Mouse (Mus musculus): ENCODE measurements at regions not wholly inside any gene's neighbourhood (a gene's known extent, or its start where the extent isn't known, plus 50 kb on each side); places are given as distances from the start of the nearest gene placed in this dataset.
A peak's percentile ranks its signal among the peaks of the same experiment; 100 is the strongest.

- no peak for DNase-seq (ENCODE audit: low spot score in 2 of 2)
These were observed 60.0 kb upstream of the Myom1 start for GRCm38 (mm10) chr17:70942478-70942877.

DNA sequence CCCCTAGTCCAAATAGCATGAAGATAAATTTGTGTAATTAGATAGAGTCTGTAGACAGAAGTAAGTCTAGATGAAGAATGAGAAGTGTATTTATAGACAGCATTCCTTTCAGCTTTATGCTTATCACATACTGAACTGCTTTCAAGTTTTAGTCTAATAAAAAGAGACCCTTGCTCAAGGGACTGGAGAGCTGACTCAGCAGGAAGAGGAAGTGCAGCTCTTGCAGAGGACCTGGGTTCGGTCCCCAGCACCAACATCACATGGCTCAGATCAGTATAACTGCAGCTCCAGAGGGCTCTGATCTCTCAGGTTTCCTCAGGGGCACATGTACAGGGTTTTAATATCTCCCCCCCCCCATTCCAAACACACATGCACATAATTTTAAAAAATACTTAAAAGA lies 68.2 kb upstream of the Myom1 start:
- no peak for DNase-seq (ENCODE audit: low spot score in 2 of 2)

DNA sequence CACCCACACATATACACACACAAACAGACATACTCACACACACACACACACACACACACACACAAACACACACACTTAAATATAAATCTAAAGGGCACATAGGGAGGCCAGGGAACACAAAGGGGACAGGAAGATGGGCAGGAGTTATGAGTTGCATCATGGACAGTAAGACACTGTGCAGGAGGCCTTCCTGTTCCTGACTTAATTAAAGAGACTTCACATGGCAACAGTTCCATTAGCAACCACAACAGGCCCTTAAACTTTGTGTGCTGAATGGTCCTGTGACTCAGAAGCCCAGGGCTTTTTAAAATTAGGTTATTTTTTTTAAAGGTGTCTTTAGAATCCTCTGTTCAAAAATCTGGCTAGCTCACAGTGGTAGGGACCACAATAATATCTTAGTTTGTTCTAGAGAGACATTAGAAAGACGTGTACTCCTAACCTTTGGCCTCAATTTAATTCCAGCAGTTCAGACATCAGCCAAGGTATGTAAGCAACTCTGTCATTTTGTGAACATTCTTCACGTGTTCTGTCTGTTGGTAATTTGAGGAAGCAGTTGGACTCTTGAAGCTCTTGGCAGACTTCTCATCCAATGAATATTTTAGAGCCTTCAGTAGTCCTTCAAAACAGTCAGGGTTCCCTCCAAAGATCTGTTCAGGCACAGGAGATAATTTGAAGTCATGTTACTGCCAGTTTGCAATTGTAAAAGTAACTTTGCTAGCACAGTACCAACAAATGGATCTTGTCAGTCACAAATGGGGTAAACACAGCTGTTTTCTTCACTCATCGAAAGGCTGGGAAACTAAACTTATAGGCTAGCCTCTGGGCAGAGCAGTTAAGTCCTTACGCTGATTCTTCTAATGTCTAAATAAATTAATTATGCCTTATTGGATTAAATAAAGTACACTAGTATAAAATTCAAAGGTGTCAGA lies 69.0 kb upstream of the Myom1 start:
- no peak for DNase-seq (ENCODE audit: low spot score in 2 of 2)

DNA sequence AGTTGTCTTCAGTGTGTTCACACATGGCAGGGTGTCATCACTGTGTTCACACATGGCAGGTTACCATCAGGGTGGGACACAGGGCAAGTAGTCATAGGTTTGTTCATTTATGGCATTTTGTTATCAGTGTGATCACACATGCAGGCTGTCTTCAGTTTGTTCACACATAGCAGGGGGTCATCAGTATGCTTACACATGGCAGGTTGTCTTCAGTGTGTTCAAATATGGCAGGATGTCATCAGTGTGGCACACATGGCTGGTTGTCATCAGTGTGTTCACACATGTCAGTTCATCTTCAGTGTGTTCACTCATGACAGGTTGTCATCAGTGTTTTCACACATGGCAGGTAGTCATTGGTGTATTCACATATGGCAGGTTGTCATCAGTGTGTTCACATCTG lies 69.9 kb upstream of the Myom1 start:
- DNase-seq (ENCODE audit: low spot score in 2 of 2): no peak

GRCm38 (mm10) chr17:70930600-70930999 lies 71.8 kb upstream of the Myom1 start:
- no peak for DNase-seq (ENCODE audit: low spot score in 2 of 2)

GRCm38 (mm10) chr17:70929582-70929981 lies 72.9 kb upstream of the Myom1 start:
- no peak for DNase-seq (ENCODE audit: low spot score in 2 of 2)

DNA sequence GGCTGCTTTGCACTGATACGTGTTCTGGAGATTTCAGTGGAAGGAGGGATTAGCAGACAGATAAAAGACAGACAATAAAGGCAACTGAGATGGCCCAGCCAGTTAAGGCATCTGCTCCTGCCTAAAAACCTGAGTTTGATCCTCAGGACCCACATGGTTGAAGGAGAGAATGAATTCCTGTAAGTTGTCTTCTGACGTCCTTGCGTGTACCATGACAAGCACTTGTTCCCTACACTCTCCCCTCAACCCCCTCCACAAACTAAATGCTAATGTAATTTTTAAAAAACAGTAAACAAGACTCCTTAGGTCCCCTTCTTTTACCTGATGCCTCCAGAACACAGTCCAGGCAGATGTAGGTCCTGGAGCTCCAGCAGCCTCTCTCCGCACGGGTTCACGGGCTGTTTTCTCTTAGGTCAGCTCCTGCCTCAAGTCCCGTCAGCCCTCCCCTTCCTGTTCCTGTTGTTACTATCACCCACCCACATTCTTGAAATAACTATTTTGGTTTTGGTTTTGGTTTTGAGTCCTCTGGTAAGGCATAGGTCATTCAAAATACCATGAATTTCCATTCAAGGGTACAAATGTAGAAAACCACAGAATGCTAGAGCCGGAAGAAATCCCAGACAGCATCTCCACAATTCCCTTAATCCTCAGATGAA lies 71.3 kb upstream of the Tgif1 start:
- peak in 1 of 2 experiments; percentile 50 for DNase-seq (ENCODE audit: low spot score in 2 of 2)

DNA sequence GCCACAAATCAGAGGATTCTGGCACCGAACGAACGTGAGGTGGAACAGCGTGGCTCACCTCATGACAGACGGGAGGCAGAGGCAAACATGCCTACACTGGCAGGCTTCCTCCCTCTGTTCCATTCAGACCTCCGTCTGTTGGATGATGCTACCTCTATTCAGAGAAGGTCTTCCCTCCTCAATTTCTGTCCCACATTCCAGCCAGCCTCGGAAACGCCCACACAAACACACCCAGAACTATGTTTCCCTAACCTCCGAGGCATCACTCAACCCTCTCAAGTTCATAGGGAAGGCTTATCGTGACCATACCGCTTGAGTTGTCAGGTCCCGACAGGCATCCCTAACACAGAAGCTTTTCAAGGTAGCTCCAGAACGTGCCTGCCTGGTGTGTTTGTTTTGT lies 68.3 kb upstream of the Tgif1 start:
- no peak for DNase-seq (ENCODE audit: low spot score in 2 of 2)

DNA sequence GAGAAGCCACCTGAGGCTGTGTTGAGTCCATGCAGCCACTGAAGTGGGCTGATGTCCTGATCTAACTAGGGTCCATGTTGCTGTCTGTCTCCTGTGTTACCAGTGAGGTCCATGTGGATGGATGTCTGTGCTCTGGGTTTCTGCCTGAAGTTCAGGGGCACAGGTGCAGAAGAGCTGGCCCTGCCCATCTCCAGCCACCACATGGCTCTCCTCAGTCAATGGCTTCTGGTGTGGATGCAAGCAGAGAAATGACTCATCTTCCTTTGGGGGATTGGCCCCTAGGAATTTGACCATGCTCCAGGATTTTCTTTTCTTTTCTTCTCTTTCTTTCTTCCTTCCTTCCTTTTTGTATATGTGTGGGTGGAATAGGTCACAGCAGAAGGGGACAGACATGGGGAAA lies 66.8 kb upstream of the Tgif1 start:
- no peak for DNase-seq (ENCODE audit: low spot score in 2 of 2)

DNA sequence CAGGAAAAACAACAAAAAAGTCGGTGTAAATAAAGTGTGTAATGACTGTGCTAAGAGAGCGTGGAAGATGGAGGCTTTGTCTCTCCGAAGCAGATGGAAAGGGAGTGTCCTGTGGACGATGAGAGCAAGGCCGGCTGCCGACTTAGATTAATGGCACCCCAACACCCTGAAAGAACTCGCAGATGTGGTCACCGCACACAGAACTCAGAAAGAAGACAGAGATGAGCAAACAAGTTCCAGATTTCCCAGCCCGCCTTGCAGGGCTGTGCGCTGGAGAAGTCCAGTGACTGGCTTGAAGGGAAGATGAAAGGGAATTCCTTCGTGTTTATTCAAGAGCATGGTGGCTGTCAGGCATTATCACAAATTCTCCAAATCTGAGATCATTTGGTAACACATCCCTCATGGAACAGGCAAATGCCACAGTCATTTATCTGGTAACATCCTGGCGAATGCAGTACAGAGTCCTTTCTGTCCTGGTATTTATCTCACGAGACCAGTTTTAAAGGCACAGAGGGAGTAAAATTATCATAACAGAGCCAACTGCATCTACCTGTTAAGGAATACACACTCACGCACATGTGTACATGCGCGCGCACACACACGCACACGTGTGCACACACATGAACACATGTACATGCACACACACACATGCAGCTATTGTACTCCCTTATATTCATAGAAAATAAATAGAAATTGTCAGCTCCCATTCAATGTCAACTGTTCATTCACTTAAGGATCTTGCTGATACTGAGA lies 64.0 kb upstream of the Tgif1 start:
- no peak for DNase-seq (ENCODE audit: low spot score in 2 of 2)

DNA sequence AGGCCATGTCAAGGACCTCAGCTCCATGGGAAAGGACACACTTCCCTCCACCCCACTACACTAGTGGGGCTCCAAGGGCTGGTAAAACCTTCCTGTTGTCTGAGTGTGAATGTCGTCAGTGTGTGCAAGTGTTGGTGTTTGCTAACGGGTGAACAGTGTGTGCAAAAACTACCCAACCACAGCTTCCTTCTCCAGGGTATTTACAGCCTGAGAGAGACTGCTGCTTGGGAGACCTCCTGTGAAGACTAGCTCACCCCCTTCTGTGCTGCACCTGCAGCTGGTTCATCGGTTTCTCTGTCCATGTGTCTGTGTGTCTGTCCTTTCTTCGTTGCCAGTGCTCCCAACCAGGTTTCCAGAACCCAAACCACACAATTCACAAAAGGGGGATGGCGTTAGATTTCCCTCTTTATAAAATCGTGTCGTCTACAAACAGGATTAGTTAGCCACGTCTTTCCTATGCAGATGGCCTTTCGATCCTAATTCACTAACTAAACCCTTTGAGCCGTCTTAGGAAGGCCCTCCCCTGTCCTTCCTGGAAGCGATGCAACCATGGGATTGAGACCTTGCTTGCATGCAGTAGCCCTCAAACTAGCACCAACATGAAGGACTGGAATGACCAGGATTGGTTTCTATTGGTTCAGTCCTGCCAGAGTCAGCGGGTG lies 62.9 kb upstream of the Tgif1 start:
- DNase-seq (ENCODE audit: low spot score in 2 of 2): no peak

- no peak for DNase-seq (ENCODE audit: low spot score in 2 of 2)
These were observed 62.1 kb upstream of the Tgif1 start for GRCm38 (mm10) chr17:70915445-70915844.

- peak in 1 of 2 experiments; percentile 27 for DNase-seq (ENCODE audit: low spot score in 2 of 2)
These were observed 56.9 kb upstream of the Tgif1 start for GRCm38 (mm10) chr17:70910238-70910637.

- no peak for DNase-seq (ENCODE audit: low spot score in 2 of 2)
These were observed 56.2 kb upstream of the Tgif1 start for GRCm38 (mm10) chr17:70909573-70909972.

DNA sequence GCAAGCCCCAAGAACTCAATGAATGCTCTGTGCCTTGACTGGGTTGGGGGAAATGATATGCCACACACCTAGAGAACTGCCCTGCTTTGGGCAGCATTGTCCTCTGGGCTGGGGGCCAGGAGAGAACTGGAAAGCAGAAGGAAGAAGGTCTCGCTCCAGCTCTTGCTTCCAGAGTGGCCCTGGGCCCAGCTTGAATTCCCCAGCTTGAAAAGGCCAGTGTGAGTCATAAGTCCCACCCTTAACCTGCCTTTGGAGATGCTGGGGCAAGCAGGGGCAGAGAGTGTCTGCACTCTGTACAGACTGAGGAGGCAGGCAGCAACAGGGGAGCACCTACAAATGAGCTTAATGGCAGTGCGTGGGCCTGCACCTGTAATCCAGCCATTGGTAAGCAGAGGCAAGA lies 55.0 kb upstream of the Tgif1 start:
- no peak for DNase-seq (ENCODE audit: low spot score in 2 of 2)

All from spleen, postnatal 10 days (tissue).